Mouse (Mus musculus): ENCODE measurements around the gene Btg4. TPM values are rescaled to one million over a fixed set of nuclear protein-coding genes. Genes with fewer than 3 reads are reported as not detected.

Gene Btg4
- polyA plus RNA-seq (2015; fragmentation: Nextera tagmentation; extraction: Ambion mirVana): not detected in 2 replicates

- Histone ChIP-seq H3K9me3 (no peaks in the 10 kb centered on the region), H3K36me3 (no peaks in the 10 kb centered on the region), H3K4me3 (no peak within 1 kb of the TSS), H3K9ac (no peak within 1 kb of the TSS), H3K27me3 (no peaks in the 10 kb centered on the region), H3K4me2 (no peak within 1 kb of the TSS), H3K27ac (no peak within 1 kb of the TSS), H3K4me1 (no peaks in the 10 kb centered on the region)
- ATAC-seq (ENCODE audit: insufficient number of reproducible peaks, insufficient read depth, low FRiP score, low TSS enrichment, low read depth): no peak
- 79% methylated on average over 2 of the region's 2 CpGs for WGBS
These were observed at the start of gene Btg4 for GRCm38 (mm10) chr9:51060601-51061000. TSS of gene Btg4 (plus strand) at chr9:51060901.

- ATAC-seq (ENCODE audit: insufficient number of reproducible peaks, insufficient read depth, low FRiP score, low TSS enrichment, low read depth): no peak
- H3K27ac ChIP-seq: no peak overlapping the region
- no peaks in the 10 kb centered on the region for H3K36me3 ChIP-seq
- no peak overlapping the region for H3K4me2 ChIP-seq
- H3K4me3 ChIP-seq: no peak overlapping the region
- 0 out of 2 replicates have a peak, but pooled peaks cover 5% of the 10 kb centered on the region for H3K4me1 ChIP-seq
- no peaks in the 10 kb centered on the region for H3K27me3 ChIP-seq
- H3K9ac ChIP-seq: no peak overlapping the region
- WGBS: 91% methylated on average over 1 of the region's 1 CpGs
- H3K9me3 ChIP-seq: no peaks in the 10 kb centered on the region
These were observed 47.1 kb upstream of the Btg4 start for GRCm38 (mm10) chr9:51013644-51014043.

GRCm38 (mm10) chr9:51015732-51016131 lies 45.0 kb upstream of the Btg4 start:
- Histone ChIP-seq H3K4me2 (no peak overlapping the region), H3K4me1 (no peaks in the 10 kb centered on the region), H3K9me3 (no peaks in the 10 kb centered on the region), H3K9ac (no peak overlapping the region), H3K4me3 (no peak overlapping the region), H3K36me3 (no peaks in the 10 kb centered on the region), H3K27ac (no peak overlapping the region), H3K27me3 (no peaks in the 10 kb centered on the region)
- ATAC-seq (ENCODE audit: insufficient number of reproducible peaks, insufficient read depth, low FRiP score, low TSS enrichment, low read depth): no peak
- WGBS: 55% methylated on average over 4 of the region's 4 CpGs

GRCm38 (mm10) chr9:51019670-51020069 lies 41.0 kb upstream of the Btg4 start:
- H3K4me1 ChIP-seq: no peaks in the 10 kb centered on the region
- no peak overlapping the region for H3K9ac ChIP-seq
- no peak overlapping the region for H3K4me3 ChIP-seq
- 75% methylated on average over 7 of the region's 7 CpGs for WGBS
- H3K27me3 ChIP-seq: no peaks in the 10 kb centered on the region
- no peak overlapping the region for H3K27ac ChIP-seq
- no peaks in the 10 kb centered on the region for H3K9me3 ChIP-seq
- no peak for ATAC-seq (ENCODE audit: insufficient number of reproducible peaks, insufficient read depth, low FRiP score, low TSS enrichment, low read depth)
- no peaks in the 10 kb centered on the region for H3K36me3 ChIP-seq
- H3K4me2 ChIP-seq: no peak overlapping the region

- no peaks in the 10 kb centered on the region for H3K9me3 ChIP-seq
- H3K27me3 ChIP-seq: no peaks in the 10 kb centered on the region
- 70% methylated on average over 3 of the region's 3 CpGs for WGBS
- ATAC-seq (ENCODE audit: insufficient number of reproducible peaks, insufficient read depth, low FRiP score, low TSS enrichment, low read depth): no peak
- no peak overlapping the region for H3K9ac ChIP-seq
- H3K4me1 ChIP-seq: no peaks in the 10 kb centered on the region
- H3K4me3 ChIP-seq: no peak overlapping the region
- H3K36me3 ChIP-seq: no peaks in the 10 kb centered on the region
- H3K27ac ChIP-seq: no peak overlapping the region
- H3K4me2 ChIP-seq: no peak overlapping the region
These were observed 40.4 kb upstream of the Btg4 start for GRCm38 (mm10) chr9:51020351-51020750.

GRCm38 (mm10) chr9:51021123-51021795 lies 39.4 kb upstream of the Btg4 start:
- Histone ChIP-seq H3K4me1 (no peaks in the 10 kb centered on the region), H3K4me2 (no peak overlapping the region), H3K36me3 (no peaks in the 10 kb centered on the region), H3K9ac (no peak overlapping the region), H3K9me3 (no peaks in the 10 kb centered on the region), H3K27ac (no peak overlapping the region), H3K4me3 (no peak overlapping the region), H3K27me3 (no peaks in the 10 kb centered on the region)
- ATAC-seq (ENCODE audit: insufficient number of reproducible peaks, insufficient read depth, low FRiP score, low TSS enrichment, low read depth): no peak
- 84% methylated on average over 4 of the region's 4 CpGs for WGBS

- Histone ChIP-seq H3K27me3 (no peaks in the 10 kb centered on the region), H3K27ac (no peak overlapping the region), H3K4me3 (no peak overlapping the region), H3K9me3 (no peaks in the 10 kb centered on the region), H3K36me3 (no peaks in the 10 kb centered on the region), H3K4me2 (no peak overlapping the region), H3K4me1 (no peaks in the 10 kb centered on the region), H3K9ac (no peak overlapping the region)
- WGBS: 70% methylated on average over 1 of the region's 1 CpGs
- ATAC-seq (ENCODE audit: insufficient number of reproducible peaks, insufficient read depth, low FRiP score, low TSS enrichment, low read depth): no peak
These were observed 33.7 kb upstream of the Btg4 start for GRCm38 (mm10) chr9:51026952-51027351.

GRCm38 (mm10) chr9:51030147-51030546 lies 30.6 kb upstream of the Btg4 start:
- no peaks in the 10 kb centered on the region for H3K36me3 ChIP-seq
- no peaks in the 10 kb centered on the region for H3K9me3 ChIP-seq
- WGBS: 32% methylated on average over 1 of the region's 1 CpGs
- no peak overlapping the region for H3K27ac ChIP-seq
- ATAC-seq (ENCODE audit: insufficient number of reproducible peaks, insufficient read depth, low FRiP score, low TSS enrichment, low read depth): no peak
- no peak overlapping the region for H3K4me2 ChIP-seq
- no peaks in the 10 kb centered on the region for H3K4me1 ChIP-seq
- H3K4me3 ChIP-seq: no peak overlapping the region
- no peaks in the 10 kb centered on the region for H3K27me3 ChIP-seq
- H3K9ac ChIP-seq: no peak overlapping the region

GRCm38 (mm10) chr9:51031603-51032002 lies 29.1 kb upstream of the Btg4 start:
- no peak for ATAC-seq (ENCODE audit: insufficient number of reproducible peaks, insufficient read depth, low FRiP score, low TSS enrichment, low read depth)
- no peaks in the 10 kb centered on the region for H3K27me3 ChIP-seq
- no peaks in the 10 kb centered on the region for H3K4me1 ChIP-seq
- H3K36me3 ChIP-seq: no peaks in the 10 kb centered on the region
- H3K9ac ChIP-seq: no peak overlapping the region
- H3K4me3 ChIP-seq: no peak overlapping the region
- H3K9me3 ChIP-seq: no peaks in the 10 kb centered on the region
- WGBS: 58% methylated on average over 6 of the region's 6 CpGs
- H3K4me2 ChIP-seq: no peak overlapping the region
- no peak overlapping the region for H3K27ac ChIP-seq

GRCm38 (mm10) chr9:51032291-51032690 lies 28.4 kb upstream of the Btg4 start:
- no peak for ATAC-seq (ENCODE audit: insufficient number of reproducible peaks, insufficient read depth, low FRiP score, low TSS enrichment, low read depth)
- Histone ChIP-seq H3K4me3 (no peak overlapping the region), H3K4me2 (no peak overlapping the region), H3K9ac (no peak overlapping the region), H3K4me1 (no peaks in the 10 kb centered on the region), H3K36me3 (no peaks in the 10 kb centered on the region), H3K27me3 (no peaks in the 10 kb centered on the region), H3K27ac (no peak overlapping the region), H3K9me3 (no peaks in the 10 kb centered on the region)
- 61% methylated on average over 8 of the region's 8 CpGs for WGBS

GRCm38 (mm10) chr9:51032785-51033529 lies 27.7 kb upstream of the Btg4 start:
- Histone ChIP-seq H3K4me2 (no peak overlapping the region), H3K9ac (no peak overlapping the region), H3K27ac (no peak overlapping the region), H3K4me3 (no peak overlapping the region), H3K27me3 (no peaks in the 10 kb centered on the region), H3K36me3 (no peaks in the 10 kb centered on the region), H3K4me1 (no peaks in the 10 kb centered on the region), H3K9me3 (no peaks in the 10 kb centered on the region)
- 62% methylated on average over 3 of the region's 3 CpGs for WGBS
- ATAC-seq (ENCODE audit: insufficient number of reproducible peaks, insufficient read depth, low FRiP score, low TSS enrichment, low read depth): no peak

GRCm38 (mm10) chr9:51041491-51041980 lies 19.2 kb upstream of the Btg4 start:
- H3K36me3 ChIP-seq: no peaks in the 10 kb centered on the region
- H3K4me3 ChIP-seq: no peak overlapping the region
- no peak overlapping the region for H3K4me2 ChIP-seq
- no peaks in the 10 kb centered on the region for H3K4me1 ChIP-seq
- no peak overlapping the region for H3K9ac ChIP-seq
- H3K9me3 ChIP-seq: no peaks in the 10 kb centered on the region
- ATAC-seq (ENCODE audit: insufficient number of reproducible peaks, insufficient read depth, low FRiP score, low TSS enrichment, low read depth): no peak
- H3K27me3 ChIP-seq: no peaks in the 10 kb centered on the region
- WGBS: 89% methylated on average over 7 of the region's 7 CpGs
- H3K27ac ChIP-seq: no peak overlapping the region
